28 mouse cellular contexts compared by ENCODE assay signal in genomic region chr3:39845123-39845522, GRCm38 (mm10).
"Had no signal": no experiment of that assay in that cellular context is flagged by ENCODE, and none has a peak within 500 bp of the region (broad histone marks: within the 10 kb centered on the region; RNA-seq: fewer than 3 reads in every experiment).

No protein-coding gene starts in this region.

- H3K9ac ChIP-seq: heart, embryonic 13.5 days; heart, embryonic 15.5 days; hindbrain, embryonic 12.5 days; hindbrain, embryonic 14.5 days; intestine, embryonic 15.5 days; limb, embryonic 13.5 days; liver, embryonic 13.5 days; liver, embryonic 15.5 days had no signal

- H3K4me3 ChIP-seq: heart, adult 2 months; heart, embryonic 13.5 days; heart, embryonic 15.5 days; hindbrain, embryonic 10.5 days; hindbrain, embryonic 12.5 days; intestine, embryonic 15.5 days; layer of hippocampus, adult 2 months; left cerebral cortex, adult 2 months; limb, embryonic 13.5 days; liver, embryonic 13.5 days; liver, embryonic 15.5 days had no signal

- H3K27ac ChIP-seq: heart, adult 2 months; heart, embryonic 13.5 days; heart, embryonic 15.5 days; hindbrain, embryonic 10.5 days; hindbrain, embryonic 12.5 days; hindbrain, embryonic 14.5 days; intestine, embryonic 15.5 days; left cerebral cortex, adult 2 months; limb, embryonic 13.5 days; liver, embryonic 13.5 days; liver, embryonic 15.5 days had no signal

- H3K9me3 ChIP-seq: heart, embryonic 13.5 days; heart, embryonic 15.5 days; hindbrain, embryonic 10.5 days; hindbrain, embryonic 12.5 days; intestine, embryonic 15.5 days; limb, embryonic 13.5 days; liver, embryonic 13.5 days; liver, embryonic 15.5 days had no signal

- ATAC-seq: hindbrain, embryonic 16.5 days; inflammation-experienced regulatory T-cells, adult 6 months; intestine, embryonic 15.5 days; intestine, postnatal 0 days had no signal

- H3K4me2 ChIP-seq: heart, embryonic 11.5 days; heart, embryonic 13.5 days; heart, embryonic 15.5 days; hindbrain, embryonic 12.5 days; hindbrain, embryonic 14.5 days; intestine, embryonic 15.5 days; limb, embryonic 13.5 days; liver, embryonic 11.5 days; liver, embryonic 13.5 days; liver, embryonic 15.5 days had no signal

- H3K36me3 ChIP-seq: heart, embryonic 13.5 days; heart, embryonic 15.5 days; hindbrain, embryonic 10.5 days; hindbrain, embryonic 12.5 days; intestine, embryonic 15.5 days; limb, embryonic 13.5 days; liver, embryonic 13.5 days; liver, embryonic 15.5 days had no signal

- DNase-seq: gastrocnemius, postnatal 14 days; gastrocnemius, postnatal 36 days; heart, adult 11 months; heart, adult 2 months; heart, postnatal 14 days; heart, postnatal 4 days; kidney, adult 18-20 months; kidney, adult 8-10 months; kidney, postnatal 10 days; kidney, postnatal 25 days; kidney, postnatal 4 days; liver; liver, embryonic 13.5 days had no signal

- H3K27me3 ChIP-seq: heart, embryonic 13.5 days; heart, embryonic 15.5 days; hindbrain, embryonic 12.5 days; intestine, embryonic 15.5 days; limb, embryonic 13.5 days; liver, embryonic 13.5 days; liver, embryonic 15.5 days had no signal

- H3K4me1 ChIP-seq: heart, embryonic 13.5 days; heart, embryonic 15.5 days; hindbrain, embryonic 10.5 days; hindbrain, embryonic 12.5 days; intestine, embryonic 15.5 days; liver, embryonic 13.5 days; liver, embryonic 15.5 days had no signal
